Mouse (Mus musculus): ENCODE measurements at regions not wholly inside any gene's neighbourhood (a gene's known extent, or its start where the extent isn't known, plus 50 kb on each side); places are given as distances from the start of the nearest gene placed in this dataset.

GRCm38 (mm10) chr4:28298911-28299353, 514.0 kb upstream of the Epha7 start:
- no peak overlapping the region for H3K27ac ChIP-seq

GRCm38 (mm10) chr4:28300018-28300440, 512.9 kb upstream of the Epha7 start:
- no peaks in the 10 kb centered on the region for H3K36me3 ChIP-seq
- H3K9ac ChIP-seq: no peak overlapping the region
- no peaks in the 10 kb centered on the region for H3K4me1 ChIP-seq
- no peak overlapping the region for H3K4me3 ChIP-seq (replicated peaks)
- ATAC-seq (ENCODE audit: insufficient read depth, low FRiP score, low read depth): no peak
- H3K9me3 ChIP-seq: no peaks in the 10 kb centered on the region
- WGBS: 59% methylated on average over 13 of the region's 13 CpGs
- no peak overlapping the region for H3K4me2 ChIP-seq
- H3K27me3 ChIP-seq (replicated peaks): no peaks in the 10 kb centered on the region
- H3K27ac ChIP-seq: no peak overlapping the region

More at GRCm38 (mm10) chr4:28298911-28299353, 514.0 kb upstream of the Epha7 start:
- ATAC-seq (ENCODE audit: insufficient read depth, low FRiP score, low read depth): peak; percentile 18; the same call in 1 of the 2 replicates
- H3K9me3 ChIP-seq: no peaks in the 10 kb centered on the region
- no peak overlapping the region for H3K4me3 ChIP-seq (replicated peaks)
- no peak overlapping the region for H3K9ac ChIP-seq
- no peaks in the 10 kb centered on the region for H3K4me1 ChIP-seq
- WGBS: 42% methylated on average over 7 of the region's 7 CpGs
- H3K27me3 ChIP-seq (replicated peaks): no peaks in the 10 kb centered on the region
- no peak overlapping the region for H3K4me2 ChIP-seq
- no peaks in the 10 kb centered on the region for H3K36me3 ChIP-seq

GRCm38 (mm10) chr4:28301686-28302085, 511.2 kb upstream of the Epha7 start:
- no peak for ATAC-seq (ENCODE audit: insufficient read depth, low FRiP score, low read depth)

GRCm38 (mm10) chr4:28331036-28331435, 481.9 kb upstream of the Epha7 start:
- Histone ChIP-seq H3K9me3 (no peaks in the 10 kb centered on the region), H3K4me3 (replicated peaks) (no peak overlapping the region), H3K27ac (no peak overlapping the region), H3K4me2 (no peak overlapping the region), H3K4me1 (no peaks in the 10 kb centered on the region), H3K9ac (no peak overlapping the region), H3K27me3 (replicated peaks) (no peaks in the 10 kb centered on the region), H3K36me3 (no peaks in the 10 kb centered on the region)
- ATAC-seq (ENCODE audit: insufficient read depth, low FRiP score, low read depth): no peak
- 78% methylated on average over 1 of the region's 1 CpGs for WGBS

More at GRCm38 (mm10) chr4:28301686-28302085, 511.2 kb upstream of the Epha7 start:
- H3K4me2 ChIP-seq: no peak overlapping the region
- no peaks in the 10 kb centered on the region for H3K4me1 ChIP-seq
- H3K27me3 ChIP-seq (replicated peaks): no peaks in the 10 kb centered on the region
- H3K27ac ChIP-seq: no peak overlapping the region
- H3K9ac ChIP-seq: no peak overlapping the region
- H3K4me3 ChIP-seq (replicated peaks): no peak overlapping the region
- no peaks in the 10 kb centered on the region for H3K36me3 ChIP-seq
- H3K9me3 ChIP-seq: no peaks in the 10 kb centered on the region
- 72% methylated on average over 1 of the region's 1 CpGs for WGBS

GRCm38 (mm10) chr4:28364566-28364965, 448.4 kb upstream of the Epha7 start:
- no peak for ATAC-seq (ENCODE audit: insufficient read depth, low FRiP score, low read depth)
- H3K9ac ChIP-seq: no peak overlapping the region

GRCm38 (mm10) chr4:28377087-28377486, 435.8 kb upstream of the Epha7 start:
- Histone ChIP-seq H3K4me1 (no peaks in the 10 kb centered on the region), H3K4me2 (no peak overlapping the region), H3K9me3 (no peaks in the 10 kb centered on the region), H3K36me3 (no peaks in the 10 kb centered on the region), H3K9ac (no peak overlapping the region), H3K4me3 (replicated peaks) (no peak overlapping the region), H3K27ac (no peak overlapping the region), H3K27me3 (replicated peaks) (no peaks in the 10 kb centered on the region)
- no peak; the same call in 1 of the 2 replicates for ATAC-seq (ENCODE audit: insufficient read depth, low FRiP score, low read depth)

More at GRCm38 (mm10) chr4:28364566-28364965, 448.4 kb upstream of the Epha7 start:
- Histone ChIP-seq H3K27me3 (replicated peaks) (no peaks in the 10 kb centered on the region), H3K36me3 (no peaks in the 10 kb centered on the region), H3K4me1 (no peaks in the 10 kb centered on the region), H3K27ac (no peak overlapping the region), H3K4me2 (no peak overlapping the region), H3K9me3 (no peaks in the 10 kb centered on the region), H3K4me3 (replicated peaks) (no peak overlapping the region)
- 64% methylated on average over 1 of the region's 1 CpGs for WGBS

- Histone ChIP-seq H3K4me3 (replicated peaks) (no peak overlapping the region), H3K36me3 (no peaks in the 10 kb centered on the region), H3K27me3 (replicated peaks) (no peaks in the 10 kb centered on the region), H3K4me2 (no peak overlapping the region), H3K27ac (no peak overlapping the region), H3K9ac (no peak overlapping the region), H3K4me1 (no peaks in the 10 kb centered on the region), H3K9me3 (no peaks in the 10 kb centered on the region)
- ATAC-seq (ENCODE audit: insufficient read depth, low FRiP score, low read depth): no peak
- 11% methylated on average over 1 of the region's 1 CpGs for WGBS
These were observed 434.3 kb upstream of the Epha7 start for GRCm38 (mm10) chr4:28378661-28379060.

- no peaks in the 10 kb centered on the region for H3K4me1 ChIP-seq
- H3K4me2 ChIP-seq: no peak overlapping the region
- no peak for ATAC-seq (ENCODE audit: insufficient read depth, low FRiP score, low read depth)
- no peak overlapping the region for H3K4me3 ChIP-seq (replicated peaks)
- H3K27ac ChIP-seq: no peak overlapping the region
- H3K9ac ChIP-seq: no peak overlapping the region
- WGBS: 72% methylated on average over 1 of the region's 1 CpGs
- H3K27me3 ChIP-seq (replicated peaks): no peaks in the 10 kb centered on the region
- H3K9me3 ChIP-seq: no peaks in the 10 kb centered on the region
- no peaks in the 10 kb centered on the region for H3K36me3 ChIP-seq
These were observed 388.6 kb upstream of the Epha7 start for GRCm38 (mm10) chr4:28424341-28424740.

- H3K9me3 ChIP-seq: no peaks in the 10 kb centered on the region
- H3K27me3 ChIP-seq (replicated peaks): no peaks in the 10 kb centered on the region
- H3K4me3 ChIP-seq (replicated peaks): no peak overlapping the region
- no peaks in the 10 kb centered on the region for H3K36me3 ChIP-seq
- H3K4me1 ChIP-seq: no peaks in the 10 kb centered on the region
- 55% methylated on average over 1 of the region's 1 CpGs for WGBS
- H3K4me2 ChIP-seq: no peak overlapping the region
- H3K9ac ChIP-seq: no peak overlapping the region
- no peak; the same call in 1 of the 2 replicates for ATAC-seq (ENCODE audit: insufficient read depth, low FRiP score, low read depth)
- no peak overlapping the region for H3K27ac ChIP-seq
These were observed 372.8 kb upstream of the Epha7 start for GRCm38 (mm10) chr4:28440161-28440560.

- Histone ChIP-seq H3K27me3 (replicated peaks) (no peaks in the 10 kb centered on the region), H3K36me3 (no peaks in the 10 kb centered on the region), H3K9ac (no peak overlapping the region), H3K9me3 (no peaks in the 10 kb centered on the region), H3K4me3 (replicated peaks) (no peak overlapping the region), H3K27ac (no peak overlapping the region), H3K4me2 (no peak overlapping the region), H3K4me1 (no peaks in the 10 kb centered on the region)
- WGBS: 52% methylated on average over 1 of the region's 1 CpGs
- ATAC-seq (ENCODE audit: insufficient read depth, low FRiP score, low read depth): no peak
These were observed 359.8 kb upstream of the Epha7 start for GRCm38 (mm10) chr4:28453111-28453510.

GRCm38 (mm10) chr4:28456312-28456711, 356.6 kb upstream of the Epha7 start:
- no peak overlapping the region for H3K4me2 ChIP-seq
- no peak for ATAC-seq (ENCODE audit: insufficient read depth, low FRiP score, low read depth)
- H3K9me3 ChIP-seq: no peaks in the 10 kb centered on the region
- no peaks in the 10 kb centered on the region for H3K4me1 ChIP-seq
- 39% methylated on average over 2 of the region's 2 CpGs for WGBS
- no peaks in the 10 kb centered on the region for H3K27me3 ChIP-seq (replicated peaks)
- H3K4me3 ChIP-seq (replicated peaks): no peak overlapping the region
- H3K9ac ChIP-seq: no peak overlapping the region
- no peak overlapping the region for H3K27ac ChIP-seq
- H3K36me3 ChIP-seq: no peaks in the 10 kb centered on the region

Measured in stomach, embryonic 15.5 days (tissue).